Mouse (Mus musculus) testis, adult 2 months (tissue): ENCODE data around the gene Cbx1.

Experiments
- CTCF ChIP-seq: fragments of 200-500 bp; IDR thresholded peaks from 2 replicates; pipeline ENCODE4 v1.5.1; 2012; ENCODE audit warnings: low read depth, mild to moderate bottlenecking, inconsistent platforms, low read length, moderate library complexity; ENCODE audit not compliant: control insufficient read depth, insufficient read depth, insufficient replicate concordance
- POLR2A ChIP-seq: fragments of 200-500 bp; IDR thresholded peaks from 2 replicates; pipeline ENCODE4 v1.6.1; 2012; ENCODE audit warnings: low read depth, mild to moderate bottlenecking, inconsistent platforms, low read length, moderate library complexity; ENCODE audit not compliant: control insufficient read depth

DNA sequence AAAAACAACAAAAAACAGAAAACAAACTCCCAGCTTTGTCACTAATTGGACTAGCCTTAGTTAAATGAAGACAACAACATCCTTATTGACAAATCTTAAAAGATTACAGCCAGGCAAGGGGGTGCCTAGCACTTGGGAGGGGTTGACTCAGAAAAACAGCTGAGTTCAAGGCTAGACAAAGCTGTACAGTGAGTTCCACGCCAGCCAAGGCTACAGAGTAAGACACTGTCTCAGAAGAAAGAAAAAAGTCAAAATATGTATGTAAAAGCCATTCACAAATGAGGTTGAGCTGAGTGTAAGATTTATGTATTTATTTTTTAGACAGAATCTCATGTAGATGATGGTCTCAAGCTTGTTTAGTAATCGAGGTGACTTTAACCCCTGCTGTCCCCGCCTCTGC is 51.0 kb downstream of the Cbx1 start:
- no peak for TF ChIP-seq CTCF
- no peak for TF ChIP-seq POLR2A
